Mouse (Mus musculus) small intestine, adult 2 months (tissue): ENCODE data around the gene Clec3b.

Experiments
- CTCF ChIP-seq: fragments of 200-500 bp; IDR thresholded peaks from 2 replicates; pipeline ENCODE4 v1.5.1; 2012; ENCODE audit warnings: low read depth, mild to moderate bottlenecking, control low read depth, inconsistent platforms, low read length, moderate library complexity, mixed read lengths; ENCODE audit not compliant: insufficient replicate concordance, insufficient read length; ENCODE audit errors: extremely low read depth
- POLR2A ChIP-seq: fragments of 200-500 bp; IDR thresholded peaks from 2 replicates; pipeline ENCODE4 v1.6.1; 2012; ENCODE audit warnings: low read depth, mild to moderate bottlenecking, control low read depth, inconsistent platforms, low read length, moderate library complexity

GRCm38 (mm10) chr9:123180003-123180402, 29.3 kb downstream of the Clec3b start:
- TF ChIP-seq POLR2A, result no peak
- TF ChIP-seq CTCF, result no peak
